Mouse (Mus musculus) embryo, embryonic 10.5 days (tissue): ENCODE results near the gene Crmp1.

Experiments
- DNase-seq: peaks from one replicate; pipeline ENCODE4 v3.0.0-alpha.2; 2015; ENCODE audit warnings: low spot score

The Crmp1 gene

GRCm38 (mm10) chr5:37240550-37240949, 1.2 kb upstream of the Crmp1 start:
- peak; percentile 79 for DNase-seq

- DNase-seq = no peak
These were observed 516 bp upstream of the Crmp1 start for GRCm38 (mm10) chr5:37241224-37241623.

GRCm38 (mm10) chr5:37242360-37243168, 824 bp downstream of the Crmp1 start:
- DNase-seq = no peak

- DNase-seq = peak; percentile 87
These were observed 1.6 kb downstream of the Crmp1 start for GRCm38 (mm10) chr5:37243169-37243886.

GRCm38 (mm10) chr5:37244161-37244560, 2.4 kb downstream of the Crmp1 start:
- peak; percentile 76 for DNase-seq

GRCm38 (mm10) chr5:37244666-37245242, 3.0 kb downstream of the Crmp1 start:
- no peak for DNase-seq

- DNase-seq = peak; percentile 81
These were observed 3.9 kb downstream of the Crmp1 start for GRCm38 (mm10) chr5:37245651-37246050.

GRCm38 (mm10) chr5:37246138-37246910, 4.6 kb downstream of the Crmp1 start:
- peak; percentile 44 for DNase-seq

- DNase-seq = no peak
These were observed 5.7 kb downstream of the Crmp1 start for GRCm38 (mm10) chr5:37247456-37247855.

GRCm38 (mm10) chr5:37248870-37249269, 7.1 kb downstream of the Crmp1 start:
- no peak for DNase-seq

- no peak for DNase-seq
These were observed 9.9 kb downstream of the Crmp1 start for GRCm38 (mm10) chr5:37251596-37251995.

- no peak for DNase-seq
These were observed 10.5 kb downstream of the Crmp1 start for GRCm38 (mm10) chr5:37252101-37252804.

- no peak for DNase-seq
These were observed 12.8 kb downstream of the Crmp1 start for GRCm38 (mm10) chr5:37254523-37254922.

GRCm38 (mm10) chr5:37256823-37257222, 15.1 kb downstream of the Crmp1 start:
- no peak for DNase-seq

GRCm38 (mm10) chr5:37257243-37257642, 15.5 kb downstream of the Crmp1 start:
- peak; percentile 63 for DNase-seq

GRCm38 (mm10) chr5:37261734-37262133, 20.0 kb downstream of the Crmp1 start:
- DNase-seq = no peak

GRCm38 (mm10) chr5:37263816-37264215, 22.1 kb downstream of the Crmp1 start:
- peak; percentile 45 for DNase-seq

GRCm38 (mm10) chr5:37281021-37281420, 39.3 kb downstream of the Crmp1 start:
- DNase-seq = no peak

- DNase-seq = peak; percentile 68
These were observed 46.6 kb downstream of the Crmp1 start for GRCm38 (mm10) chr5:37288374-37288773.

GRCm38 (mm10) chr5:37289236-37289635, 47.5 kb downstream of the Crmp1 start:
- peak; percentile 79 for DNase-seq

- peak; percentile 5 for DNase-seq
These were observed 49.2 kb downstream of the Crmp1 start for GRCm38 (mm10) chr5:37290983-37291382.
